9 mouse cellular contexts compared by ENCODE assay signal in the genomic region with DNA sequence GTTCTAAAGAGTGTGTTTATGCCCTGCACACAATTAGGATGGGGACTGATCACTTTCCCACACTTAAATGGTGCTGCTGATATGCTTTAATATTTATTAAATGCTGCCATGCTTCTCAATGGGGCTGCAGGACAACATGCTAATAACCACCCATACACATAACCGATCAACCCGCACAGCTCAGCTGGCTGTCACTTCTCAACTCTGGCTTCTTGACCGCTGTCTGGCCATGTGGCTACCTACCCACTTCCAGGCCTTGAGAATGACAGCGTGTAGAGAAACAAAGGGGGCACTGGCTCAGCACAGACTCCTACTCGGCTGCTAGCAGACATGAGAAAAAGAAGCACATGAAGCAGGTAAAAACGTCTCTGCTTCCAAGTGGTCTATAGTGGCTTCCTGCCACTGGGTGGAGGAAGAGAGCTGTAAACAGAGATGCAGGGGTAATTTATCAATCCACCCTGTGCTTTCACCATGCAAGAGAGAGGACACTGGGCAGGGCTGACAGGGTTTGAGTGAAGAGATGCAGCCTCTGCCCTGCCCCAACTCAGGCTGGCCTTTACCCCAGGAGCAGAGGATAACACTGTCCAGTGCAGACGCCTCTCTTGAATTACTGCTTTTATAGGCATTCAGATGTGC.
A peak's percentile ranks its signal among the peaks of the same experiment; 100 is the strongest.
DNase-seq lines count a peak whose midpoint lies in the region; ATAC-seq lines count a peak whose summit lies in the region.
"Had no signal": no experiment of that assay in that cellular context is flagged by ENCODE, and none has a peak within 500 bp of the region (broad histone marks: within the 10 kb centered on the region; RNA-seq: fewer than 3 reads in every experiment).

No protein-coding gene starts in this region.

- H3K4me2 ChIP-seq in forebrain, embryonic 15.5 days (replicated peaks): no peak overlapping the region
- no peak overlapping the region for H3K4me2 ChIP-seq in midbrain, embryonic 15.5 days
- H3K4me2 ChIP-seq: heart, embryonic 15.5 days had no signal

- no peaks in the 10 kb centered on the region for H3K27me3 ChIP-seq in forebrain, embryonic 15.5 days
- no peaks in the 10 kb centered on the region for H3K27me3 ChIP-seq in midbrain, embryonic 15.5 days (replicated peaks)
- H3K27me3 ChIP-seq: heart, embryonic 15.5 days had no signal

- H3K9ac ChIP-seq in forebrain, embryonic 15.5 days (replicated peaks): no peak overlapping the region
- H3K9ac ChIP-seq in midbrain, embryonic 15.5 days: no peak overlapping the region
- H3K9ac ChIP-seq: heart, embryonic 15.5 days had no signal

- DNase-seq in cerebellum, adult 11 months: peak; percentile 5
- no peak for DNase-seq in cerebellum, adult 11-12 months
- peak; percentile 19 for DNase-seq in adrenal gland, postnatal 25 days
- DNase-seq in hindlimb bud, embryonic 11.5 days (ENCODE audit: extremely low spot score, low read depth, low spot score): peak; percentile 14
- DNase-seq in layer of hippocampus, postnatal 36 days: peak; percentile 36 to 62
- DNase-seq in yolk sac, embryonic 10.5 days (ENCODE audit: low spot score): peak; percentile 44

- no peak overlapping the region for H3K27ac ChIP-seq in forebrain, embryonic 15.5 days (replicated peaks)
- H3K27ac ChIP-seq in midbrain, embryonic 15.5 days: no peak overlapping the region
- H3K27ac ChIP-seq: heart, embryonic 15.5 days had no signal

- H3K9me3 ChIP-seq in forebrain, embryonic 15.5 days: no peaks in the 10 kb centered on the region
- no peaks in the 10 kb centered on the region for H3K9me3 ChIP-seq in midbrain, embryonic 15.5 days
- H3K9me3 ChIP-seq: heart, embryonic 15.5 days had no signal

- peak; percentile 74 for ATAC-seq in forebrain, embryonic 15.5 days (replicated peaks)
- peak; percentile 81 for ATAC-seq in midbrain, embryonic 15.5 days (replicated peaks)

- no peaks in the 10 kb centered on the region for H3K36me3 ChIP-seq in forebrain, embryonic 15.5 days
- no peaks in the 10 kb centered on the region for H3K36me3 ChIP-seq in midbrain, embryonic 15.5 days (replicated peaks)
- H3K36me3 ChIP-seq: heart, embryonic 15.5 days had no signal

- H3K4me3 ChIP-seq in forebrain, embryonic 15.5 days: no peak overlapping the region
- no peak overlapping the region for H3K4me3 ChIP-seq in midbrain, embryonic 15.5 days
- H3K4me3 ChIP-seq: heart, embryonic 15.5 days had no signal

- 59% methylated on average over 7 of the region's 7 CpGs for WGBS in forebrain, embryonic 15.5 days
- 54% methylated on average over 7 of the region's 7 CpGs for WGBS in midbrain, embryonic 15.5 days

- H3K4me1 ChIP-seq in forebrain, embryonic 15.5 days: 0 out of 2 replicates have a peak, but pooled peaks cover 6% of the 10 kb centered on the region
- peaks cover 8% of the 10 kb centered on the region for H3K4me1 ChIP-seq in midbrain, embryonic 15.5 days
